Mouse (Mus musculus) forebrain, embryonic 11.5 days (tissue): Measurements from ENCODE around the gene Npas2. TPM values are rescaled to one million over a fixed set of nuclear protein-coding genes. Genes with fewer than 3 reads are reported as not detected.

ENCODE experiments used
- ATAC-seq: fragments of 200-750 bp; cut with Nextera tagmentation; replicated peaks from 2 replicates; pipeline ENCODE4 v1.8.0; 2017; ENCODE audit warnings: moderate TSS enrichment; ENCODE audit not compliant: low FRiP score
- DNase-seq: peaks from one replicate; pipeline ENCODE4 v3.0.0-alpha.2; 2017; ENCODE audit warnings: low spot score
- H3K27ac ChIP-seq: fragments of 300-500 bp; sonication (generic); 2 replicates; pipeline ENCODE4 v1.5.1; 2014; ENCODE audit warnings: low read depth, low read length
- H3K27me3 ChIP-seq: fragments of 300-500 bp; sonication (generic); 2 replicates; pipeline ENCODE4 v1.6.1; 2014; ENCODE audit warnings: mild to moderate bottlenecking, low read length, mixed read lengths; ENCODE audit not compliant: control insufficient read depth, insufficient read depth
- H3K36me3 ChIP-seq: fragments of 300-500 bp; sonication (generic); 2 replicates; pipeline ENCODE4 v1.6.1; 2014; ENCODE audit warnings: mild to moderate bottlenecking, low read length, moderate library complexity, mixed read lengths; ENCODE audit not compliant: control insufficient read depth, insufficient read depth
- H3K4me1 ChIP-seq: fragments of 300-500 bp; sonication (generic); replicated peaks from 2 replicates; pipeline ENCODE4 v1.6.1; 2014; ENCODE audit warnings: low read length, mixed read lengths; ENCODE audit not compliant: control insufficient read depth, insufficient read depth
- H3K4me2 ChIP-seq: fragments of 300-500 bp; sonication (generic); 2 replicates; pipeline ENCODE4 v1.6.1; 2014; ENCODE audit warnings: low read depth, mild to moderate bottlenecking, low read length, moderate library complexity, mixed read lengths; ENCODE audit not compliant: severe bottlenecking
- H3K4me3 ChIP-seq: fragments of 300-500 bp; sonication (generic); 2 replicates; pipeline ENCODE4 v1.5.1; 2014; ENCODE audit warnings: low read depth, low read length
- H3K9ac ChIP-seq: fragments of 300-500 bp; sonication (generic); 2 replicates; pipeline ENCODE4 v1.6.1; 2014; ENCODE audit warnings: low read length
- H3K9me3 ChIP-seq: fragments of 300-500 bp; sonication (generic); 2 replicates; pipeline ENCODE4 v1.6.1; 2016; ENCODE audit warnings: low read length, mixed read lengths; ENCODE audit not compliant: control insufficient read depth
- WGBS: fragments of 180-500 bp; shearing (Covaris S2); extraction: QIAGEN DNeasy Blood & Tissue Kit; methylation state at CpG from one replicate; pipeline ENCODE4 v1.1.7; 2014; 5-methylcytosine and 5-hydroxymethylcytosine counted together
- polyA plus RNA-seq: library from polyadenylated mRNA; unstranded; fragments of >200 nt; fragmentation: Nextera tagmentation; extraction: Ambion mirVana; gene quantifications from 2 replicates; pipeline ENCODE4 v1.2.1, GENCODE M21; 2014

Npas2 gene
- polyA plus RNA-seq, 1 experiment from 2014 or later = not detected

DNA sequence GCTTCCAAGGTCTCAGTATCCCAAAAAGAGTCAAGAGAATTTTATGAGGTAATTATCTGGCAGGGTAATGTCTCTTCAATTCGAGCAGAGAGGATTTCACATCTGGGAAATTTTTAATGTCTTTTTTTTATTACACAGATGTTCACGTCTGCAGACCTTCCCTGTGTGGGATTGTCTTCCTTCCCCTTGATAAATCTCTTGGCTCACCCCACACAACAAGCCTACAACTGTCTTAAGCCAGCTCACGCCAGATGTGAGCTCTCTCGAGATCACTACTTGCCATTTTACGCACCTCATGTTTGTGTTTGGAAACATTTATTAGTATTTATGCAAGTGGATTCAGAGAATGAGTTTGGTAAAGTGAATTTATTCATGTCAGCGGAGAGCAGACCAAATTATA lies 128.4 kb downstream of the Npas2 start:
- Histone ChIP-seq H3K9ac (no peak overlapping the region), H3K36me3 (no peaks in the 10 kb centered on the region), H3K27me3 (no peaks in the 10 kb centered on the region), H3K27ac (no peak overlapping the region), H3K4me2 (no peak overlapping the region), H3K4me1 (no peaks in the 10 kb centered on the region), H3K4me3 (no peak overlapping the region), H3K9me3 (no peaks in the 10 kb centered on the region)
- no peak for DNase-seq
- ATAC-seq = no peak
- 88% methylated on average over 6 of the region's 6 CpGs for WGBS

DNA sequence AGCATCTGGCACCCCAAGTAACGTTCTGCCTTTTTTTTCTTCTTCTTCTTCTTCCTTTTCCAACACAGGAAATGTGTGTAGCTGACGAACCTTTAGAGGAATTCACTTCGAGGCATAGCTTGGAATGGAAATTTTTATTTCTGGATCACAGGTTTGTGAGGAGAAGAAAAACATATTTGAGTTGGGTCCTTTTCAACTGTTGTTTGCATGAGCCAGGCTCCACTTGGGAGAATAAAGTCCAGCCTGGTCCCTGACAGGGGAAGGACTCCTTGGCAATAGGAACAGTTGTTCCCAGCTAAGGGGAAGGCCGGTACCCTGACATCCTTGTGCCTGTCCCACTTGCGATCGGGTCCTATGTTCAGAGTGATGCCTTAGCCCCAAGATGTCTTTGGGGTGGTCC lies 131.7 kb downstream of the Npas2 start:
- Histone ChIP-seq H3K9me3 (no peaks in the 10 kb centered on the region), H3K27me3 (no peaks in the 10 kb centered on the region), H3K4me1 (no peaks in the 10 kb centered on the region), H3K4me3 (no peak overlapping the region), H3K4me2 (no peak overlapping the region), H3K36me3 (no peaks in the 10 kb centered on the region), H3K9ac (no peak overlapping the region), H3K27ac (no peak overlapping the region)
- DNase-seq (no peak), ATAC-seq (no peak)
- 91% methylated on average over 6 of the region's 6 CpGs for WGBS

DNA sequence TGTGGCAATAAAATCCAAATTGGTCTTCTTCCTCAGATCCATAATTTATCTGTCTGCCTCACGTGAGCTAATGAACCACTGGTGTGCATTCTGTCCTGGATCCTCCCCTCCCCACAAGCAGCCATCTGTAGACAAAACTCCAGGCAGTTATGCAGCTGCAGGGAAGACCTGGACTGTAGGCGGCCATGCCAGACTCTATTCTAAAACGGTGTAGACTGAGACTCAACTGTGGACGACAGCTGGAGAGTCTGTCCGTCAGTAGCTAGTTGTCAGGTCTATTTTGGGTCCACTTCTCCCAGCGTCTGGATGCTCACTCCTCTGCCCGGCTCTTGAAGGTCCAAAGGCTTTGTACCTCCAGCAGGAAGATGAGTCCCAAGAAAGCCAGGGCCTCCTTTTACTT lies 134.0 kb downstream of the Npas2 start:
- ATAC-seq (no peak), DNase-seq (no peak)
- Histone ChIP-seq H3K9me3 (no peaks in the 10 kb centered on the region), H3K4me1 (no peaks in the 10 kb centered on the region), H3K27ac (no peak overlapping the region), H3K4me2 (no peak overlapping the region), H3K9ac (no peak overlapping the region), H3K4me3 (no peak overlapping the region), H3K36me3 (no peaks in the 10 kb centered on the region), H3K27me3 (no peaks in the 10 kb centered on the region)
- 84% methylated on average over 7 of the region's 7 CpGs for WGBS

DNA sequence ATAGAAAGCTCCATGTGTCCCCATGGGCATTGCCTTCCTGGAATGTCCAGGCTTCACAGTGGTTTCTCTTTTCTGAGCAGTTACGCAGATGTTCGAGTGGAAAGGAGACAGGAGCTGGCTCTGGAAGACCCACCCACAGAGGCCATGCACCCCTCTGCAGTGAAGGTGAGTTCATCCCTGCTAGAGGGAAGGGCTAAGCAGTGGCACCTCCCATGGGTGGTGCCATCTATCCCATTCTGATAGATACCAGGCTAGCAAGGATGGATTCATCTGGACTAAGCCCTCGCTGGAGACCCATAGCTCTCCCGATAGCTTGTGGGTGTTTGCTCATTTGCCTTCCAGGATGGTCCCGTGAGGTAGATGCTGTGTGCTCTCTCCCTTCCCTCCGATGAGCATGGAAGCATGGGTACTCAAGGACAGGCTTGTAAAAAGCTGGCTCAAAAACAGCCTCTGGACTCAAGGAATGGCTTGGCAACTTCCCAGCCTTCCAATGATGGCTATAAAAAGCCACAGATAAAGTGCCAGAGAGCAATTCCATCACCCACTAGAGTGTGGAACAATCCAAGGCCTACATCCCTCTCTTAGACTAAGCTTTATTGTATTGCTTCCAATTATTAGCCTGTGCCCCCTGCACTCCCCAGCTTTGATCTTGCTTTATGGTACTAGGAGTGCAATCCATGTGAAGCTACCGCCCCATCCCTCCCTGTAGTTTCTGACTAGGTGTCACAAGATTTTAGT lies 137.5 kb downstream of the Npas2 start:
- H3K4me3 ChIP-seq = no peak overlapping the region
- DNase-seq (no peak), ATAC-seq (no peak)
- no peak overlapping the region for H3K4me2 ChIP-seq
- no peaks in the 10 kb centered on the region for H3K9me3 ChIP-seq
- no peak overlapping the region for H3K9ac ChIP-seq
- 94% methylated on average over 7 of the region's 7 CpGs for WGBS
- H3K27ac ChIP-seq = no peak overlapping the region
- H3K4me1 ChIP-seq = no peaks in the 10 kb centered on the region
- no peaks in the 10 kb centered on the region for H3K36me3 ChIP-seq
- H3K27me3 ChIP-seq = no peaks in the 10 kb centered on the region

DNA sequence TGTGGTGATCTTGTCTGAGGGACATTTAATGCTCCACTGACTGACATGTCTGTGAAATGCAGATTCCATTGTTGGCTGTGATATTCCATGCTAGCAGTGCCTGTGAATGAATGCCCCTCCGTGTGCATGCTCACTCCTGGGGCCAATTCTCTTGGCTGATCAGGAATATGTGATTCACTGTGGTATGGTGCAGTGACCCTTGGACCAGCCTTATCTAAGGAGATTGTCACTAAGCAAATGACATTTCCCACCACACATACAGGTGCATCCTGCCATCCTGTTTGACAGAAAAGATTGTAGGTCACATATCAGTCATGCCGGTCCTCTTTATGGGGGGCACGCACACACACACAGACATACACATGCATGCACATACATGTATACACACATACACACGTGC lies 138.9 kb downstream of the Npas2 start:
- 89% methylated on average over 4 of the region's 4 CpGs for WGBS

DNA sequence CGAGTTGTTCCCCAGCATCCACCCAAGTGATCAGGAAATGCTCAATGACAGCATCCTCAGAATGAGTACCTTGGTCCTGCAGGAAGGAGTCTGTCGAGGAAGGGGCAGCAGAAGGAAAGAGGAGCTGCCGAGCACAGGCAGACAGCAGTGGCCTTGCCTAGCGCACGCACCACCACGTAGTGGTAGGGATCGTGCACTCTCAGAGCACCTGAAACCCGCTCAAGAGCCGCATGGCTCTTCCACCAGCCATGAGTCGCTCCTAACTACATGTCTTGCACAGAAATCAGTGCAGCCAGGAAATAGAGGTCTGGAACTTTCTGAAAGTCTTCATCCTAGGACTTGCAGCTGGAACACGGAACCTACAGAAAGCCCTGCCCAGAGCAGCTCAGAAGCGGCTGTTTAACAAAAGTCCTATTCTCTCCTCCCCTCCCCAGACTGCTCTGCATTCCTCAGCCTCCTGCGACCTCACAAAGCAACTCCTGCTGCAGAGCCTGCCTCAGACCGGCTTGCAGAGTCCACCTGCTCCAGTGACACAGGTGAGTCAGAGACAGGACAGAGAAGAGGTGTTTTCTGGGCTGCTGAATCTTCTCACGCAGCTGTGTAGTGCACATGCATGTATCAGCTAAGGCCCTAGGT lies 142.1 kb downstream of the Npas2 start:
- ATAC-seq = no peak
- WGBS = 22% methylated on average over 15 of the region's 15 CpGs
- H3K4me2 ChIP-seq = no peak overlapping the region

More for the DNA sequence above, 138.9 kb downstream of the Npas2 start:
- Histone ChIP-seq H3K4me2 (no peak overlapping the region), H3K4me1 (no peaks in the 10 kb centered on the region), H3K27ac (no peak overlapping the region), H3K9ac (no peak overlapping the region), H3K4me3 (no peak overlapping the region), H3K9me3 (no peaks in the 10 kb centered on the region), H3K36me3 (no peaks in the 10 kb centered on the region), H3K27me3 (no peaks in the 10 kb centered on the region)
- ATAC-seq (no peak), DNase-seq (no peak)

DNA sequence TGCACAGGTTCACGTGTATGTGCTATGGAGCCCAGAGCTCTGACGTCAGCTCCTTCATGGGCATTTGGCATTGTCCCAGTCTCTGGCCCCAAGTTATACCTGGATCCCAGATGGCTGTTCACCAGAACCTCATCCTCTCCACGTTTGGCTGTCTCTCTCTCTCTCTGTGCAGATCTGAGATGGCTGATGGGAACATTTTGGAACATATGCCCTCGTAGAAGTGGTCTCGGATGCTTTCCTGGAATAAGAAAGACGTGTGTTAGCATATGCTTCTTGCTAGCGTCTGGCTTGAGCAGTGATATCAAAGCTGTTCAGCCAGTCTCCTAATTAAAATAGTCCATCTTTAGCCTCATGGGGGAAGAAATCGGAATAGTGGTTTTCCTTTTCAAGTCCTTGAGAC lies 143.3 kb downstream of the Npas2 start:
- Histone ChIP-seq H3K4me3 (no peak overlapping the region), H3K36me3 (no peaks in the 10 kb centered on the region), H3K4me1 (no peaks in the 10 kb centered on the region), H3K27me3 (no peaks in the 10 kb centered on the region), H3K27ac (no peak overlapping the region), H3K9me3 (no peaks in the 10 kb centered on the region), H3K9ac (no peak overlapping the region), H3K4me2 (no peak overlapping the region)
- WGBS = 85% methylated on average over 8 of the region's 8 CpGs
- no peak for DNase-seq
- ATAC-seq = no peak

More for the DNA sequence above, 142.1 kb downstream of the Npas2 start:
- no peaks in the 10 kb centered on the region for H3K9me3 ChIP-seq
- H3K9ac ChIP-seq = no peak overlapping the region
- no peaks in the 10 kb centered on the region for H3K36me3 ChIP-seq
- no peak overlapping the region for H3K27ac ChIP-seq
- DNase-seq = no peak
- H3K4me3 ChIP-seq = no peak overlapping the region
- no peaks in the 10 kb centered on the region for H3K4me1 ChIP-seq
- no peaks in the 10 kb centered on the region for H3K27me3 ChIP-seq

DNA sequence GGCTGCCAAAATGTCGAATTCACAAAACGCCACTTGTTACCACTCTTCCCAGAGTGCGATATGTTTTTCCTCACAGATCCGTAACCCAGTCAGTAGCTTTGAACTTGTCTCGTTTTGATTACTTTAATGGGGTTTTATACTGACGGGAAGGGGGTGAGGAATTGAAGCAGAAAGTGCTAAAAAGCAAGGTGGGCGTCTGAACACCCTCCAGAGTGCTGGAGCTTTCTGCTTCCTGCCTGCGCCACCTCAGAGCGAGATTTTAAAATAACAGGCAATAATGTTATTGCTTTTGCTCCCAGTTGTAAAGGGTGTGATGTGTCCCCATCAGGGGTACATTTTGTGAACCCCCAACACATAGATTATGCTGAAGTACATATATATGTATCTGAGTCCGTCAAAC lies 145.3 kb downstream of the Npas2 start:
- DNase-seq (no peak), ATAC-seq (no peak)
- Histone ChIP-seq H3K9ac (no peak overlapping the region), H3K9me3 (no peaks in the 10 kb centered on the region), H3K27me3 (no peaks in the 10 kb centered on the region), H3K27ac (no peak overlapping the region), H3K36me3 (no peaks in the 10 kb centered on the region), H3K4me3 (no peak overlapping the region), H3K4me1 (no peaks in the 10 kb centered on the region), H3K4me2 (no peak overlapping the region)
- 77% methylated on average over 10 of the region's 10 CpGs for WGBS

DNA sequence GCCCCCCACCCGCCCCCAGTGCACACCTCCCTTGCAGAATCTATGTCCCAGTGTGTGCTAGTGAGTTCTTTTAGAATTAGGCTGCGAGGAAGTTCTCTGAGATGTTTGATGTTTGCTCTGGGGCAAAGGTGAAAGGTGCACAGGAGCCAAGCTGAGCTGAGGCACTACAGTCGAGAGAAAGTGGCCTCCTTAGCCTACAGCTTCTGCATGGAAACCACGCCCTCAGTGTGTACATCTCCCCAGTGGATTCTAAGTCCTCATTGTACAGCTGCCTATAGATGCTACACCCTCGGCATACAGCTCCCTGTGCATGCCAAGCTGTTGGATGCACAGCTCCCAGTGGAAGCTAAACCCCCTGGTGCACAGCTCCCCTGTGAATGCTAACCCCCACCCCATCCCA lies 145.9 kb downstream of the Npas2 start:
- H3K4me1 ChIP-seq = no peaks in the 10 kb centered on the region
- ATAC-seq = no peak
- H3K4me3 ChIP-seq = no peak overlapping the region
- WGBS = 64% methylated on average over 5 of the region's 5 CpGs
- no peak overlapping the region for H3K9ac ChIP-seq
- H3K27me3 ChIP-seq = no peaks in the 10 kb centered on the region
- no peak for DNase-seq
- H3K36me3 ChIP-seq = no peaks in the 10 kb centered on the region
- H3K4me2 ChIP-seq = no peak overlapping the region
- no peak overlapping the region for H3K27ac ChIP-seq
- H3K9me3 ChIP-seq = no peaks in the 10 kb centered on the region
